In genomic region chr9:95954226-95954584, GRCm38 (mm10) we compare ENCODE assay signal across 8 mouse cellular contexts. TPM values are rescaled to one million over a fixed set of nuclear protein-coding genes. Genes with fewer than 3 reads are reported as not detected.
DNase-seq lines count a peak whose midpoint lies in the region; ATAC-seq and TF ChIP-seq lines count a peak whose summit lies in the region.

No protein-coding gene starts in this region.

- peak overlapping the region; percentile 93 for H3K9ac ChIP-seq in limb, embryonic 13.5 days
- peak overlapping the region; percentile 97 for H3K9ac ChIP-seq in neural tube, embryonic 14.5 days (replicated peaks; ENCODE audit: low read depth, low read length)

- peak overlapping the region; percentile 81 for H3K4me2 ChIP-seq in limb, embryonic 13.5 days (replicated peaks)
- peak overlapping the region; percentile 78 for H3K4me2 ChIP-seq in neural tube, embryonic 14.5 days (ENCODE audit: low read depth, low read length)

- H3K27me3 ChIP-seq in limb, embryonic 13.5 days, result no peaks in the 10 kb centered on the region
- 0 out of 2 replicates have a peak, but pooled peaks cover 4% of the 10 kb centered on the region for H3K27me3 ChIP-seq in neural tube, embryonic 14.5 days (ENCODE audit: control insufficient read depth, insufficient read depth, low read length)

- peaks cover 3% of the 10 kb centered on the region for H3K4me1 ChIP-seq in lung, adult 2 months (ENCODE audit: control insufficient read depth, insufficient read depth, low read length)
- H3K4me1 ChIP-seq in limb, embryonic 13.5 days, result peaks cover 12% of the 10 kb centered on the region
- 0 out of 2 replicates have a peak, but pooled peaks cover 5% of the 10 kb centered on the region for H3K4me1 ChIP-seq in neural tube, embryonic 14.5 days (ENCODE audit: control insufficient read depth, insufficient read depth, low read length)

- H3K36me3 ChIP-seq in limb, embryonic 13.5 days, result peaks cover 7% of the 10 kb centered on the region; the same call in 1 of the 2 replicates
- H3K36me3 ChIP-seq in neural tube, embryonic 14.5 days (ENCODE audit: control insufficient read depth, insufficient read depth, low read length), result no peaks in the 10 kb centered on the region

- under 1% methylated on average over 7 of the region's 7 CpGs for whole genome bisulfite sequencing in lung, adult 2 months
- WGBS in limb, embryonic 13.5 days, result 0% methylated on average over 7 of the region's 7 CpGs
- 0% methylated on average over 7 of the region's 7 CpGs for WGBS in neural tube, embryonic 14.5 days

- H3K9me3 ChIP-seq in limb, embryonic 13.5 days, result no peaks in the 10 kb centered on the region
- H3K9me3 ChIP-seq in neural tube, embryonic 14.5 days (ENCODE audit: control insufficient read depth, low read length), result no peaks in the 10 kb centered on the region

- ATAC-seq in cerebellum, adult (ENCODE audit: insufficient number of reproducible peaks, low FRiP score, low TSS enrichment), result peak; percentile 26; the same call in 1 of the 2 replicates
- ATAC-seq in erythroid progenitor cell, adult 5-6 weeks (replicated peaks; ENCODE audit: low FRiP score, poor library complexity, severe bottlenecking), result peak; percentile 15
- ATAC-seq in limb, embryonic 13.5 days (ENCODE audit: low FRiP score, low read depth), result peak; percentile 81
- ATAC-seq in neural tube, embryonic 14.5 days (ENCODE audit: low read depth), result peak; percentile 86

- DNase-seq in cerebellum, adult 18-20 months, result no peak
- no peak for DNase-seq in lung, adult 2 months
- no peak for DNase-seq in lung, postnatal 4 days
- no peak for DNase-seq in ovary, postnatal 36 days (ENCODE audit: low spot score)

- peak overlapping the region; percentile 95 for H3K4me3 ChIP-seq in lung, adult 2 months (replicated peaks; ENCODE audit: extremely low read depth, low read depth, low read length)
- H3K4me3 ChIP-seq in limb, embryonic 13.5 days, result peak overlapping the region; percentile 71
- peak overlapping the region; percentile 100 for H3K4me3 ChIP-seq in neural tube, embryonic 14.5 days (ENCODE audit: low read depth, low read length)

- no peak for TF ChIP-seq CTCF in lung, adult 2 months (IDR thresholded peaks at IDR 0.05; ENCODE audit: insufficient read depth, low read length)

- no peak for TF ChIP-seq POLR2A in lung, adult 2 months (IDR thresholded peaks at IDR 0.05; ENCODE audit: borderline replicate concordance, extremely low read depth, low read depth, low read length)

- H3K27ac ChIP-seq in limb, embryonic 13.5 days, result peak overlapping the region; percentile 90
- no peak overlapping the region for H3K27ac ChIP-seq in neural tube, embryonic 14.5 days (ENCODE audit: low read depth, low read length)

RNA-seq across cellular contexts. Expression of gene Xrn1, which starts 0.4 kb away (rescaled TPM):
- polyA plus RNA-seq in lung, adult 2 months (2012; rRNA removed), result 3.7 and 5.7 TPM in 2 replicates
- total RNA-seq in erythroid progenitor cell, adult 5-6 weeks (2015; ENCODE audit: low replicate concordance), result 37.5 and 39.8 TPM in 2 replicates
- 43.0 and 55.6 TPM in 2 replicates for total RNA-seq in erythroid progenitor cell, adult 5-6 weeks (2017; ENCODE audit: low replicate concordance)
- polyA plus RNA-seq in limb, embryonic 13.5 days (2015; fragmentation: Nextera tagmentation; extraction: Ambion mirVana), result 21.8 and 26.4 TPM in 2 replicates
- 20.5 and 28.5 TPM in 2 replicates for polyA plus RNA-seq in neural tube, embryonic 14.5 days (2014; fragmentation: Nextera tagmentation; extraction: Ambion mirVana)

Comparison
In these comparisons a context has a peak if more than half of its experiments do, and no peak if none do; other contexts are left out.
1. ATAC-seq: peak in every context shown above with its lines; median percentile 86 in neural tube, embryonic 14.5 days; 81 in limb, embryonic 13.5 days; 26 in cerebellum, adult; 15 in erythroid progenitor cell, adult 5-6 weeks.